Comparison of ENCODE assay signal across 27 mouse cellular contexts in the genomic region with DNA sequence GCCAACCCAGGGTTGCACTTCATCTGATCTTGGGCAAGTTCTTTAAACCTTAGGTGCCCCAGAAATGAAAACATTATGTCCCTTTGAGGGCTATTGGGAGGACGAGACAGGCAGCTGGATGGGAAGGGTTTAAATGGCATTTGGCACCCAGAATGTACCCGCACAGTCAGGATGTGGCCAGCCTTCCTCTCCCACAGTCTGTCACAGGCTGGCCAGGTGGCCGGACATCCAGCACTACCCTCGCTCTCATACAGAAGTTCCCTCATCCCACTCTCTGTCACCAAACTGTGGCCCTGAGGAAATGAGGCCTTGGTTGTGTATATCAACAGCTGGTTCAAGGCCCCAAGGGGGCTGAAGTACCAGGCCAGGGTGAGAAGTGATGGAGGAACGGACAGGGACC. TPM values are rescaled to one million over a fixed set of nuclear protein-coding genes. Genes with fewer than 3 reads are reported as not detected.
DNase-seq lines count a peak whose midpoint lies in the region; ATAC-seq and TF ChIP-seq lines count a peak whose summit lies in the region.
"Had no signal": no experiment of that assay in that cellular context is flagged by ENCODE, and none has a peak within 500 bp of the region (broad histone marks: within the 10 kb centered on the region; RNA-seq: fewer than 3 reads in every experiment).

No protein-coding gene starts in this region.

- H3K79me2 ChIP-seq in heart, adult 2 months (replicated peaks; ENCODE audit: control insufficient read depth, insufficient read depth, low read length): peaks cover 5% of the 10 kb centered on the region

- peaks cover 1% of the 10 kb centered on the region; the same call in 1 of the 2 replicates for H3K4me1 ChIP-seq in heart, adult 2 months (ENCODE audit: control insufficient read depth, insufficient read depth, low read length)
- peaks cover 2% of the 10 kb centered on the region; the same call in 1 of the 2 replicates for H3K4me1 ChIP-seq in cortical plate, adult 2 months (ENCODE audit: control insufficient read depth, insufficient read depth, low read length)
- peaks cover 17% of the 10 kb centered on the region for H3K4me1 ChIP-seq in midbrain, embryonic 11.5 days (ENCODE audit: control insufficient read depth, insufficient read depth, low read length)

- H3K27me3 ChIP-seq in heart, adult 2 months (ENCODE audit: control insufficient read depth, insufficient read depth, low read length): no peaks in the 10 kb centered on the region
- H3K27me3 ChIP-seq in midbrain, embryonic 11.5 days (ENCODE audit: control insufficient read depth, insufficient read depth, low read length): no peaks in the 10 kb centered on the region
- H3K27me3 ChIP-seq: embryonic facial prominence, embryonic 12.5 days; embryonic facial prominence, embryonic 15.5 days; heart, embryonic 12.5 days; heart, embryonic 15.5 days had no signal

- WGBS in heart, adult 2 months: 75% methylated on average over 5 of the region's 5 CpGs
- WGBS in midbrain, embryonic 11.5 days: 91% methylated on average over 5 of the region's 5 CpGs

- H3K4me2 ChIP-seq in midbrain, embryonic 11.5 days: no peak overlapping the region
- H3K4me2 ChIP-seq: embryonic facial prominence, embryonic 12.5 days; embryonic facial prominence, embryonic 15.5 days; heart, embryonic 12.5 days; heart, embryonic 15.5 days; hindbrain, embryonic 14.5 days had no signal

- TF ChIP-seq CTCF in heart, adult 2 months (IDR thresholded peaks at IDR 0.05): no peak
- no peak for TF ChIP-seq CTCF in cortical plate, adult 2 months (IDR thresholded peaks at IDR 0.05; ENCODE audit: extremely low read depth, insufficient read depth, low read length)

- DNase-seq in heart, adult 11 months: peak; percentile 86
- no peak for DNase-seq in heart, adult 2 months
- peak; percentile 78 for DNase-seq in 416B (ENCODE audit: low read depth)
- DNase-seq in midbrain, embryonic 11.5 days (ENCODE audit: low spot score, missing footprints): no peak
- no peak for DNase-seq in MN1 (ENCODE audit: low spot score)
- DNase-seq: adrenal gland, adult 8-10 months; adrenal gland, postnatal 25 days; cerebellum, adult 11-12 months; cerebellum, adult 8-10 months; cerebellum, postnatal 10 days; cerebellum, postnatal 36 days; gastrocnemius, postnatal 25 days; heart, postnatal 10 days; heart, postnatal 36 days had no signal

- no peak overlapping the region for H3K9ac ChIP-seq in heart, adult 2 months (ENCODE audit: low read depth, low read length)
- H3K9ac ChIP-seq in midbrain, embryonic 11.5 days (ENCODE audit: low read length): no peak overlapping the region
- H3K9ac ChIP-seq: embryonic facial prominence, embryonic 12.5 days; embryonic facial prominence, embryonic 15.5 days; heart, embryonic 12.5 days; heart, embryonic 15.5 days; hindbrain, embryonic 14.5 days had no signal

- TF ChIP-seq POLR2A in heart, adult 2 months (IDR thresholded peaks at IDR 0.05; ENCODE audit: insufficient read depth, low read depth, low read length): no peak
- no peak for TF ChIP-seq POLR2A in cortical plate, adult 2 months (IDR thresholded peaks at IDR 0.05; ENCODE audit: extremely low read depth, insufficient read depth, low read length)

- intact Hi-C loops in heart, adult 2 months (cut with DNase I): no loop called here

- no peak for TF ChIP-seq EP300 in heart, adult 2 months (IDR thresholded peaks at IDR 0.05; ENCODE audit: insufficient read depth, low read depth, low read length)

- H3K4me3 ChIP-seq in heart, adult 2 months: no peak overlapping the region
- H3K4me3 ChIP-seq in cortical plate, adult 2 months (ENCODE audit: insufficient read depth, low read length): no peak overlapping the region
- H3K4me3 ChIP-seq in midbrain, embryonic 11.5 days (ENCODE audit: low read depth, low read length): no peak overlapping the region
- H3K4me3 ChIP-seq: embryonic facial prominence, embryonic 12.5 days; embryonic facial prominence, embryonic 15.5 days; heart, embryonic 12.5 days; heart, embryonic 15.5 days had no signal

- no peaks in the 10 kb centered on the region for H3K9me3 ChIP-seq in midbrain, embryonic 11.5 days (ENCODE audit: control insufficient read depth, low read length)
- H3K9me3 ChIP-seq: embryonic facial prominence, embryonic 12.5 days; embryonic facial prominence, embryonic 15.5 days; heart, embryonic 12.5 days; heart, embryonic 15.5 days had no signal

- H3K36me3 ChIP-seq in heart, adult 2 months (ENCODE audit: control insufficient read depth, insufficient read depth, low read length): peaks cover 4% of the 10 kb centered on the region; the same call in 1 of the 2 replicates
- no peaks in the 10 kb centered on the region for H3K36me3 ChIP-seq in midbrain, embryonic 11.5 days (ENCODE audit: control insufficient read depth, insufficient read depth, low read length)

- H3K27ac ChIP-seq in heart, adult 2 months: no peak overlapping the region
- H3K27ac ChIP-seq in cortical plate, adult 2 months (ENCODE audit: insufficient read depth, low read length): 0 out of 2 replicates have a peak overlapping the region, but pooled peaks have one; percentile 33
- no peak overlapping the region for H3K27ac ChIP-seq in midbrain, embryonic 11.5 days (ENCODE audit: low read depth, low read length)
- H3K27ac ChIP-seq: embryonic facial prominence, embryonic 12.5 days; embryonic facial prominence, embryonic 15.5 days; heart, embryonic 15.5 days; hindbrain, embryonic 14.5 days; hindbrain, postnatal 0 days had no signal

- ATAC-seq in megakaryocyte progenitor cell, adult 5-6 weeks (replicated peaks; ENCODE audit: poor library complexity): peak; percentile 44
- ATAC-seq in midbrain, embryonic 11.5 days (ENCODE audit: low FRiP score): no peak
- ATAC-seq: activated CD4-positive, CD25-positive, alpha-beta regulatory T cell, adult 4 months; CD4-positive, CD25-positive, alpha-beta regulatory T cell, adult 4 months; forebrain, embryonic 14.5 days; hindbrain, postnatal 0 days; inflammation-experienced regulatory T-cells, adult 6 months; intestine, embryonic 16.5 days had no signal

RNA-seq across cellular contexts. Expression of a gene that starts 6.2 kb away (rescaled TPM):
- total RNA-seq in heart, adult 2 months (2021): 100 to 1,000 TPM; 189 to 251 TPM
- 166 and 182 TPM in 2 replicates for polyA plus RNA-seq in heart, adult 2 months (2012; rRNA removed)
- polyA plus RNA-seq in cortical plate, adult 2 months (2012; rRNA removed): 55.4 and 56.5 TPM in 2 replicates
- total RNA-seq in megakaryocyte progenitor cell, adult 5-6 weeks (2015): 0.54 TPM in 1 of 2 replicates, not detected in the other
- total RNA-seq in megakaryocyte progenitor cell, adult 5-6 weeks (2017): 0.21 and 0.61 TPM in 2 replicates
- polyA plus RNA-seq in midbrain, embryonic 11.5 days (2014; fragmentation: Nextera tagmentation; extraction: Ambion mirVana): 17.7 and 21.7 TPM in 2 replicates

RNA-seq across cellular contexts. Expression of a gene that starts 15.6 kb away (rescaled TPM):
- 100 to 1,000 TPM; 167 to 194 TPM for total RNA-seq in heart, adult 2 months (2021)
- 80.9 and 150 TPM in 2 replicates for polyA plus RNA-seq in heart, adult 2 months (2012; rRNA removed)
- polyA plus RNA-seq in cortical plate, adult 2 months (2012; rRNA removed): 110 and 121 TPM in 2 replicates
- 851 and 960 TPM in 2 replicates for total RNA-seq in megakaryocyte progenitor cell, adult 5-6 weeks (2015)
- total RNA-seq in megakaryocyte progenitor cell, adult 5-6 weeks (2017): 795 and 1,001 TPM in 2 replicates
- polyA plus RNA-seq in midbrain, embryonic 11.5 days (2014; fragmentation: Nextera tagmentation; extraction: Ambion mirVana): 490 and 523 TPM in 2 replicates

RNA-seq across cellular contexts. Expression of a gene that starts 27.7 kb away (rescaled TPM):
- 1 to 10 TPM; 6.2 to 7.5 TPM for total RNA-seq in heart, adult 2 months (2021)
- 5.3 and 7.7 TPM in 2 replicates for polyA plus RNA-seq in heart, adult 2 months (2012; rRNA removed)
- polyA plus RNA-seq in cortical plate, adult 2 months (2012; rRNA removed): 40.3 and 42.4 TPM in 2 replicates
- 13.7 and 15.3 TPM in 2 replicates for total RNA-seq in megakaryocyte progenitor cell, adult 5-6 weeks (2015)
- total RNA-seq in megakaryocyte progenitor cell, adult 5-6 weeks (2017): 15.2 and 15.7 TPM in 2 replicates
- polyA plus RNA-seq in midbrain, embryonic 11.5 days (2014; fragmentation: Nextera tagmentation; extraction: Ambion mirVana): 13.2 and 15.0 TPM in 2 replicates

RNA-seq across cellular contexts. Expression of a gene that starts 42.0 kb away (rescaled TPM):
- 10 to 100 TPM; 10.5 to 14.5 TPM for total RNA-seq in heart, adult 2 months (2021)
- 2.4 and 4.5 TPM in 2 replicates for polyA plus RNA-seq in heart, adult 2 months (2012; rRNA removed)
- 11.5 TPM in 2 replicates for polyA plus RNA-seq in cortical plate, adult 2 months (2012; rRNA removed)
- 2.8 and 6.4 TPM in 2 replicates for total RNA-seq in megakaryocyte progenitor cell, adult 5-6 weeks (2015)
- 5.4 and 9.0 TPM in 2 replicates for total RNA-seq in megakaryocyte progenitor cell, adult 5-6 weeks (2017)
- 15.6 and 17.3 TPM in 2 replicates for polyA plus RNA-seq in midbrain, embryonic 11.5 days (2014; fragmentation: Nextera tagmentation; extraction: Ambion mirVana)

RNA-seq across cellular contexts. Expression of a gene that starts 46.8 kb away (rescaled TPM):
- 1 to 10 TPM; 6.8 to 9.1 TPM for total RNA-seq in heart, adult 2 months (2021)
- polyA plus RNA-seq in heart, adult 2 months (2012; rRNA removed): 6.9 and 8.4 TPM in 2 replicates
- 26.9 and 27.1 TPM in 2 replicates for polyA plus RNA-seq in cortical plate, adult 2 months (2012; rRNA removed)
- total RNA-seq in megakaryocyte progenitor cell, adult 5-6 weeks (2015): 49.0 and 63.6 TPM in 2 replicates
- 45.2 and 50.1 TPM in 2 replicates for total RNA-seq in megakaryocyte progenitor cell, adult 5-6 weeks (2017)
- polyA plus RNA-seq in midbrain, embryonic 11.5 days (2014; fragmentation: Nextera tagmentation; extraction: Ambion mirVana): 19.6 and 23.1 TPM in 2 replicates

Comparison
In these comparisons a context has a peak if more than half of its experiments do, and no peak if none do; other contexts are left out.
1. DNase-seq: peak in heart, adult 11 months (single experiment) and 416B (single experiment); none in heart, adult 2 months (0 of 2), midbrain, embryonic 11.5 days (single experiment) and MN1 (single experiment).